Mouse (Mus musculus): ENCODE results near the gene Rbfox2.
A peak's percentile ranks its signal among the peaks of the same experiment; 100 is the strongest.

Rbfox2 gene

GRCm38 (mm10) chr15:77329681-77330180 is 22.9 kb upstream of the Rbfox2 start:
- no peak for DNase-seq

- no peak for DNase-seq
Measured at GRCm38 (mm10) chr15:77326361-77326760, 19.6 kb upstream of the Rbfox2 start.

GRCm38 (mm10) chr15:77324426-77324825 is 17.6 kb upstream of the Rbfox2 start:
- DNase-seq, result no peak

- DNase-seq, result no peak
Measured at GRCm38 (mm10) chr15:77323226-77323625, 16.4 kb upstream of the Rbfox2 start.

- DNase-seq, result no peak
Measured at GRCm38 (mm10) chr15:77313701-77314100, 6.9 kb upstream of the Rbfox2 start.

- no peak for DNase-seq
Measured at GRCm38 (mm10) chr15:77312796-77313195, 6.0 kb upstream of the Rbfox2 start.

- no peak for DNase-seq
Measured at GRCm38 (mm10) chr15:77307767-77308495, 1.1 kb upstream of the Rbfox2 start.

GRCm38 (mm10) chr15:77305852-77306546 is 805 bp downstream of the Rbfox2 start:
- peak; percentile 45 to 51 for DNase-seq

- DNase-seq, result no peak
Measured at GRCm38 (mm10) chr15:77304960-77305359, 1.8 kb downstream of the Rbfox2 start.

GRCm38 (mm10) chr15:77301122-77301521 is 5.7 kb downstream of the Rbfox2 start:
- no peak for DNase-seq

GRCm38 (mm10) chr15:77298564-77298963 is 8.2 kb downstream of the Rbfox2 start:
- no peak for DNase-seq

- no peak for DNase-seq
Measured at GRCm38 (mm10) chr15:77296635-77297034, 10.2 kb downstream of the Rbfox2 start.

GRCm38 (mm10) chr15:77293493-77293892 is 13.3 kb downstream of the Rbfox2 start:
- DNase-seq, result no peak

GRCm38 (mm10) chr15:77292381-77292780 is 14.4 kb downstream of the Rbfox2 start:
- DNase-seq, result no peak

- peak; percentile 16 to 19 for DNase-seq
Measured at GRCm38 (mm10) chr15:77291471-77291870, 15.3 kb downstream of the Rbfox2 start.

- DNase-seq, result no peak
Measured at GRCm38 (mm10) chr15:77290352-77290751, 16.5 kb downstream of the Rbfox2 start.

- DNase-seq, result no peak
Measured at GRCm38 (mm10) chr15:77280130-77280529, 26.7 kb downstream of the Rbfox2 start.

- DNase-seq, result no peak
Measured at GRCm38 (mm10) chr15:77278825-77279224, 28.0 kb downstream of the Rbfox2 start.

GRCm38 (mm10) chr15:77276838-77277725 is 29.7 kb downstream of the Rbfox2 start:
- DNase-seq, result no peak

- DNase-seq, result no peak
Measured at GRCm38 (mm10) chr15:77276300-77276699, 30.5 kb downstream of the Rbfox2 start.

- DNase-seq, result no peak
Measured at GRCm38 (mm10) chr15:77275572-77275971, 31.2 kb downstream of the Rbfox2 start.

- DNase-seq, result no peak
Measured at GRCm38 (mm10) chr15:77273947-77274346, 32.9 kb downstream of the Rbfox2 start.

GRCm38 (mm10) chr15:77271285-77271684 is 35.5 kb downstream of the Rbfox2 start:
- DNase-seq, result no peak

Measured in cerebellum, adult 18-20 months (tissue).